Mouse (Mus musculus) spleen, adult 2 months (tissue): Measurements from ENCODE around the gene Zkscan17.

Experiments
- CTCF ChIP-seq: fragments of 200-500 bp; IDR thresholded peaks from 2 replicates; pipeline ENCODE4 v1.5.1; 2011; ENCODE audit warnings: mild to moderate bottlenecking, inconsistent platforms; ENCODE audit not compliant: insufficient read depth, insufficient read length, insufficient replicate concordance; ENCODE audit errors: extremely low read depth
- POLR2A ChIP-seq: fragments of 200-500 bp; IDR thresholded peaks from 2 replicates; pipeline ENCODE4 v1.6.1; 2011; ENCODE audit warnings: low read depth, low read length, inconsistent platforms

- peak; percentile 63; the same call in 1 of the 2 replicates for TF ChIP-seq CTCF
- TF ChIP-seq POLR2A: no peak
Measured at GRCm38 (mm10) chr11:59525237-59525636, 1.3 kb downstream of the Zkscan17 start.
